Mouse (Mus musculus): Measurements from ENCODE around the gene Abca16.

GRCm38 (mm10) chr7:120504663-120504979 is 95.2 kb downstream of the Abca16 start:
- TF ChIP-seq ZC3H11A (IDR thresholded peaks at IDR 0.05; ENCODE audit: borderline replicate concordance, low read depth, low read length) (no peak), MAFK (IDR thresholded peaks at IDR 0.05; ENCODE audit: insufficient read depth, low read depth, low read length) (no peak), CHD2 (IDR thresholded peaks at IDR 0.05; ENCODE audit: low read depth, low read length) (no peak), HCFC1 (IDR thresholded peaks at IDR 0.05; ENCODE audit: borderline replicate concordance, insufficient read depth, low read length) (no peak)

All from ES-E14 (cell line).